10 mouse cellular contexts compared by ENCODE assay signal in the genomic region with DNA sequence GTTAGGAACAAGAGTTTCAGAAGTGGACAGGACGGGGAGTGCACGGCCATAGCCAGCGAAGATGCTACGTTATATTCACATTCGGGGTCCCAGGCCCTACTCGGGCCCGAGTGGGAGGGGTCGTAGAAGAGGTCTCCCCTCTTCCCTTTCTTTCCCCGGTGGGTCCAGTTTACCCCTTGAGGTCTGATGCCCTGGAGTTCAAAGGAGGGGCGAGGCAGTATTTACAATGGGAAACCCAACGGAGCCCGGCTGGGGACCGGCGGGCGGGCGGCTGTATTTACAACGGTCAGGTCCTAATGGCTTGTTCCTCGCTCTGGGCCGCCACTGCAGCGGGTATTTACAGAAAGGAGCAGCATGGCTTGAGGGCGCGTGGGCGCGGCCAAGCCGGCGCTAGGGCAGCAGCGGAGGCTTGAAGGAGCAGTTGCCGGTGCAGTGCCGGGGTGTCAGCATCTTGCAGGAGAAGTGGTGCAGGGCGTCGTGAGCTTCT. TPM values are rescaled to one million over a fixed set of nuclear protein-coding genes. Genes with fewer than 3 reads are reported as not detected.
A peak's percentile ranks its signal among the peaks of the same experiment; 100 is the strongest.
DNase-seq lines count a peak whose midpoint lies in the region; ATAC-seq lines count a peak whose summit lies in the region.
"Had no signal": no experiment of that assay in that cellular context is flagged by ENCODE, and none has a peak within 500 bp of the region (broad histone marks: within the 10 kb centered on the region; RNA-seq: fewer than 3 reads in every experiment).

No protein-coding gene starts in this region.

- peak overlapping the region; percentile 16 for H3K4me3 ChIP-seq in forebrain, embryonic 15.5 days

- under 1% methylated on average over 31 of the region's 31 CpGs for WGBS in forebrain, embryonic 15.5 days

- H3K36me3 ChIP-seq in forebrain, embryonic 15.5 days = no peaks in the 10 kb centered on the region

- peaks cover 95% of the 10 kb centered on the region for H3K27me3 ChIP-seq in forebrain, embryonic 15.5 days

- DNase-seq in heart, adult 11 months = peak; percentile 87
- no peak for DNase-seq in heart, postnatal 4 days
- peak; percentile 52 for DNase-seq in ES-CJ7 (ENCODE audit: low read depth, low spot score)
- peak; percentile 18 for DNase-seq in lung, postnatal 36 days
- DNase-seq in yolk sac, embryonic 10.5 days (ENCODE audit: low spot score) = no peak
- DNase-seq in layer of hippocampus, postnatal 36 days = no peak

- H3K9me3 ChIP-seq in forebrain, embryonic 15.5 days = no peaks in the 10 kb centered on the region

- no peak overlapping the region for H3K27ac ChIP-seq in forebrain, embryonic 15.5 days (replicated peaks)

- no peak overlapping the region for H3K9ac ChIP-seq in forebrain, embryonic 15.5 days (replicated peaks)

- peaks cover 51% of the 10 kb centered on the region for H3K4me1 ChIP-seq in forebrain, embryonic 15.5 days

- peak overlapping the region; percentile 36 for H3K4me2 ChIP-seq in forebrain, embryonic 15.5 days (replicated peaks)

- no peak for ATAC-seq in forebrain, embryonic 15.5 days (replicated peaks)
- no peak for ATAC-seq in megakaryocyte-erythroid progenitor cell, adult 5-6 weeks (replicated peaks; ENCODE audit: low FRiP score, low TSS enrichment, poor library complexity, severe bottlenecking)

RNA-seq across cellular contexts. Expression of gene Skor1, which starts 10.2 kb away (rescaled TPM):
- under 1 TPM; 0.10 to 0.23 TPM for total RNA-seq in heart, postnatal 4 days (2021)
- 0.36 and 0.61 TPM in 2 replicates for polyA plus RNA-seq in forebrain, embryonic 15.5 days (2015; fragmentation: Nextera tagmentation; extraction: Ambion mirVana)
- total RNA-seq in megakaryocyte-erythroid progenitor cell, adult 5-6 weeks (2014; fragmentation: Nextera tagmentation) = not detected in 2 replicates
- total RNA-seq in megakaryocyte-erythroid progenitor cell, adult 5-6 weeks (2017) = not detected in 2 replicates
- total RNA-seq in layer of hippocampus, postnatal 36 days (2021) = under 1 TPM; 0.10 to 0.15 TPM
- total RNA-seq: CH12.LX; common myeloid progenitor, adult 5-6 weeks had no signal

Comparison
In these comparisons a context has a peak if more than half of its experiments do, and no peak if none do; other contexts are left out.
1. DNase-seq: peak in heart, adult 11 months (single experiment), ES-CJ7 (single experiment) and lung, postnatal 36 days (single experiment); none in heart, postnatal 4 days (single experiment), yolk sac, embryonic 10.5 days (single experiment) and layer of hippocampus, postnatal 36 days (0 of 2).